Mouse (Mus musculus): ENCODE measurements at regions not wholly inside any gene's neighbourhood (a gene's known extent, or its start where the extent isn't known, plus 50 kb on each side); places are given as distances from the start of the nearest gene placed in this dataset.

GRCm38 (mm10) chr16:29799893-29800292, 220.8 kb downstream of the Opa1 start:
- no peak for DNase-seq (ENCODE audit: low spot score in 2 of 2)

DNA sequence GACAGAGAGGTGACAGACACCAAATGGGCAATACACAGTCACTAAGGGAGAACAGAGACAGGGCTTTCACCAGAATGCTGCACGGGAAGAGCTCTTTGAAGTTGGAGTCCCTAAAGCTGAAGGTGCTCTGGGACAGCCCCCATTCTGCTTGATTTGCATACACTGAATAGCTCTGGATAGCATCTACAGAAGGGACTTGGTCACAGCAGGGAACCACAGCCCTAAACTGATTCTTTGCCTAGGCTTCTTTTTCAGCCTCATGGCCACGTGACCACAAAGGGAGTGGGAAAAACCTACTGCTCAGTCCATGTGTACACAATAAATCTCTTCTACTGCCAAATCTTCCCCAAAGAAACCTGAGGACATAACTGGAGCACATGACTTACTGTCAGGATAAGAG, 221.3 kb downstream of the Opa1 start:
- peak in 1 of 2 experiments; percentile 4 for DNase-seq (ENCODE audit: low spot score in 2 of 2)

DNA sequence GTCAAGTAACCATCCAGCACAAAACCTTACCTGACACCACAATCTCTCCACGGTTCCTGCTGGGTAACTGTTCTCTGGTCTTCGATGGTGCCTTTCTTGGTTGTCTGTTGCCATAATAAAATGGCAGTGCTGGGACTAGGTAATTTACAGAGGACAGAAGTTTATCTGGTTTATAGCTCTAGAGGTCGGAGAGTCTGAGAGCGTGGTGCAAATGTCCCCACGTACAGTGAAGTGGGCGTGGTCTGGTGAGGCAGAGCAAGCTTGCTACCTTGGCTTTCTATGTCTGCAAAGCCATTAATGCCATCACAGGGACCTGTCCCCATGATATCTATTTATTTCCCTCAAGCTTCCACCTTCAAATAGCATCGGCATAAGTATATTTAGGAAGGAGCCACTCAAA, 223.0 kb downstream of the Opa1 start:
- no peak for DNase-seq (ENCODE audit: low spot score in 2 of 2)

GRCm38 (mm10) chr16:29802603-29803002, 223.5 kb downstream of the Opa1 start:
- no peak for DNase-seq (ENCODE audit: low spot score in 2 of 2)

DNA sequence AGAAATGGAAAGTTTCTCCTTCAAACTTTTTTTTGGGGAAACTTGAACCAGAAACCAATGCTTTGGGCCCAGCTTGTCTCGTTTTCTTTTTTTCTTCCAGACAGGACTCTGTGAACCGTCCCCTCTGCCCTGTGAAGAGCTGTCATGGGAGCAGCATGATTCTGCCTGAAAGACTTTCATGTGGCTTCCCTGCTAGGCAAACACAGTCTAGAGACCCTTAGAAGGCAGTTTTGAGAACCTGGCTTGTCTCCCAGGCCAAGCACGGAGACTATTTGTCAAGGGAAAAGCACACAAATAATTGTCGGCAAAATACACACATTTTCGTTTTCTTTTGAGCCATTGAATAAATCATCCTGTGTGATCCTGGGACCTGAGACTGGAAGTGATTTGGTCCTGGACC, 228.7 kb downstream of the Opa1 start:
- DNase-seq (ENCODE audit: low spot score in 2 of 2): no peak

DNA sequence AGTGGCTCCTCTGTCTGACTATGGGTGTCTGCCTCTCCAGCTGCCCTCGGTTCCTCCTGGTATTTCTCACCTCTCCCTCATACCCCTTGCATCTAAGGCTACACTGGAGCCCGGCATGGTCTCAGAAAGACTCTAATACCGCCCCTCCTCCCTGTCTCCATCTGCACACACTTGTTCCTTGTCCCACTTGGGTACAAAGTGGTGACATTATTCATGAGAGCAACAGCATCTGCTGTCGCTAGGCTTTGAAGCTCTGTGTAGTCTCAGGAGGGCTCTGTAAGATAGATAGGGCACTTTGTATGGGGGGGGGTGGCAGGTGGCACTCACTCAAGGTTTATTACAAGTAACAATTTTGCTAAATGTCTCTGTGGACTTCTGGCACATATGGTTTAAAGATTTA, 229.7 kb downstream of the Opa1 start:
- DNase-seq (ENCODE audit: low spot score in 2 of 2): no peak

DNA sequence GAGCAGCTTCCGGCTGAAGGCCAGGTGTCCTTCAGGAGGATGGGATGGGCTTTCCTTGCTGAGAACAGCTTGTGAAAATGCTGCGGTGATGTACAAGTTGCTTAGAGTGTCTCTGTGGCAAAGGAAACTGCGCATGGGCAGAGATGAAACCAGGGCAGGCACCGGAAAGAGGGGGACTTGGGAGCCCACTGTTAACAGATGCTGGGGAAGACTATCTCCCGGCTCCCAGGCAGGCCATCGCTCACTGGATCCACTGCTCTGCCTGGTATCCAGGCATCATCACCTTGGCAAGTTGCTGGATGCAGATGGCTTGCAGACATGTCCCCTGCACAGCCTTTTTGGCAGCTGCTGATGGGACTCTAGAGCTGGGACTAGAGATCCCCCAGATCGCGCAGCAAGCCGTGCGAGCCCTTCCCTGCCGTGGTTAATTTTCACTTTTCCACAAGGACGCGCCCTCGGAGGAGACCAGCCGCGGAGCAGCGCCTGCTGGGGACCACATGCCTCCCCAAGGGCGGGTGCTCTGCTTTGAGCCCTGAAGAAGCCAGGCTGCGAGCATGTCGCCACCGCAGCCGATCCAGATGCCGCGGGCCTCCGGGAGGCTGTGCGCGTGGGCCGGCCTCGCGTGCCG, 234.4 kb downstream of the Opa1 start:
- DNase-seq (ENCODE audit: low spot score in 2 of 2): no peak

DNA sequence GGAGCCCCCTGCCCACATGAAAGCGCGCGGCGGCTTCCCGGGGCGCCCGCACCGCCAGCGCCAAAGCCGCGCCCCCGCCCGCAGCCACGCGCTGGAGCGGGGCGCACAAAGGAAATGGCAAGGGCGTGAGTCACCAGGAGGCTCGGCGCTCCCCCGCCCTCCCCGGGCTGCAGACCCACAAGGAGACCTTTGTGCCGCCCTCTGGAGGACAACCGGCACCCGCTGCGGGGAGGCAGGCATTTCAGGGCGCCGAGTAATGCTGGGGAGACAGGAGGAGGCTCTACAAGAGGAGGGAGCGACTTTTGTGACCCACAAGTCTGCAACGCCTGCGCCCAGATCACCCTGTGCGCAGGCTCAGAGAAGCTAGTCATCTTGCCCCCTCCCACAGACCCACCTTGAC, 234.9 kb downstream of the Opa1 start:
- peak; percentile 4 to 73 for DNase-seq (ENCODE audit: low spot score in 2 of 2)

- DNase-seq (ENCODE audit: low spot score in 2 of 2): no peak
These were observed 235.5 kb downstream of the Opa1 start for GRCm38 (mm10) chr16:29814655-29815054.

GRCm38 (mm10) chr16:29815200-29815599, 236.1 kb downstream of the Opa1 start:
- DNase-seq (ENCODE audit: low spot score in 2 of 2): no peak

DNA sequence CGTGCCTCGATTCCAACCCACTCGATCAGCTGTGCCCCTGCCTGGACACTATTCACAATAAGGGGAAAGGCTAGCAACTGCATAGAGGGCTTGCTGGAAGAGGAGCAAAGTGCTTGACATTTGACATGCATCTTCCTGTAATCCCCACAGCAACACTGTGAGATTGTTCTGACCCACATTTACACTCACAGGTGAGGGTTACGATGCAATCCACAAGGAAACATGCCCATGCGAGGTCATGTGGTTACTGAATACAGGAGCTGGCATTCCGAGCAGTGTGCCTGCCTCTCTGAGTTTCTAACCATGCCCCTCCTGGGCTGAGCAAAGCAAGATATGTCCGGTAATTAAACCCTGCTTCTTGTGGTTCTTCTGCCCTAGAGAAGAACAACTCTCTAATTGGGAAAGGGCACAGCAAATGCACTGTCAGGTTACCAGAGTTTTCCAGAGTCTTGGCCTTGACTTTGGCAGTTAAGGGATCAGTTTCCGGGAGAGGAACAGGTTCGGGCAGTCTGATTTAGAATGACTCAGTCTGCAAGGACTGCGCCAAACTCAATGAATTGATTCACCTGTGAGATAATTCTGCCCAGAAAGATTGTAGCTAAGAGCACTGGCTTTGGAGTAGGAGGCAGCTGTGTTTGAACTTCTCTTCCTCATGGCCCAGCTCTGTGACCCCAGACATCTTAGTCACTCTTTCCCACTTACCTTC, 236.7 kb downstream of the Opa1 start:
- DNase-seq (ENCODE audit: low spot score in 2 of 2): no peak

- DNase-seq (ENCODE audit: low spot score in 2 of 2): no peak
These were observed 237.7 kb downstream of the Opa1 start for GRCm38 (mm10) chr16:29816681-29817369.

DNA sequence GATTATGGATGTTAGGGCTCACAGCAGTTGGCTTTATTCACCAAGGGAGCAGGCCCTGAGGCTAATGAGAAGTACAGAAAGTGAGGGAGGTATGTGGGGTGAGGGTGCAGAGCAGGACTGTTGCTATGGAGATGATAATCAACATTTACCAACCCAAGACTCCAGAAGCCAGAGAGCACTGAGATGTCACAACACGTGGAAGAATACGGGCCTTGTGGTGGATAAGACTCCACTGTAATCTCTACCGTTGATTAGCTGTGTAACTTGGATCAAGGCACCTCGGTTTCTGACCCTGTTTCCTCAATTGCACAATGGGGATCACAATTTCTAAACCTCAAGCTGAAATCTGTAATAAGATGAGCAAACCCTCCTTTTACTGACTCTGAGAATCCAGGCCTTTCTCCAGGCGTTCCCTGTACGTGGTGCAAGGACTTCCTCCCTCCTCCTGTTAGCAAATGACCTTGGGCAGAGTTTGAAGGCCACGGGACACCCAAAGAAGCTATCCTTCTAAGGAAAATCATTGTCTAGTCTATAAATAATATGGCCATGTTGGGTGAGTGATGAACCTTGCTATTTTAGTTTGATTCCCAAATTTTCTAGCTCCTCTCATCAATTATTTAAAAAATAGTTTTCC, 239.8 kb downstream of the Opa1 start:
- DNase-seq (ENCODE audit: low spot score in 2 of 2): no peak

GRCm38 (mm10) chr16:29820704-29821103, 241.6 kb downstream of the Opa1 start:
- no peak for DNase-seq (ENCODE audit: low spot score in 2 of 2)

DNA sequence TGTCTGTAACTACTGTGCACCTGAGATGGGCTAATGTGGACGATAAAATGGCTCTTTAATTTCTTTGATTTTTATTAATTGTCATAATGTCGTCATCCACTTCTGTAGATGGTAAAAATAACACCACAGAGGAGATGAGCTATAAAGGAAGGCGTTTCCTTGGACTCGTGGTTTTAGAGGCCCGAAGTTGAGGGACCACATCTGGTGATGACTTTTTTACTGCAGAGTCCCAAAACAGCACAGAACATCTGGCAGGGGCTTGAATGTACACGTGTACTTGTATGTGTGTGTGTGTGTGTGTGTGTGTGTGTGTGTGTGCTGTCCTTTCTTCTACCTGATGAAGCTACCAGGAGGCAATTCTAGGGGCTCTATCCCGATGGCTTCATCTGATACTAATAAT, 242.1 kb upstream of the Hes1 start:
- DNase-seq (ENCODE audit: low spot score in 2 of 2): no peak

- no peak for DNase-seq (ENCODE audit: low spot score in 2 of 2)
These were observed 241.3 kb upstream of the Hes1 start for GRCm38 (mm10) chr16:29822843-29823401.

- no peak for DNase-seq (ENCODE audit: low spot score in 2 of 2)
These were observed 237.3 kb upstream of the Hes1 start for GRCm38 (mm10) chr16:29826927-29827326.

- no peak for DNase-seq (ENCODE audit: low spot score in 2 of 2)
These were observed 236.4 kb upstream of the Hes1 start for GRCm38 (mm10) chr16:29827776-29828175.

DNA sequence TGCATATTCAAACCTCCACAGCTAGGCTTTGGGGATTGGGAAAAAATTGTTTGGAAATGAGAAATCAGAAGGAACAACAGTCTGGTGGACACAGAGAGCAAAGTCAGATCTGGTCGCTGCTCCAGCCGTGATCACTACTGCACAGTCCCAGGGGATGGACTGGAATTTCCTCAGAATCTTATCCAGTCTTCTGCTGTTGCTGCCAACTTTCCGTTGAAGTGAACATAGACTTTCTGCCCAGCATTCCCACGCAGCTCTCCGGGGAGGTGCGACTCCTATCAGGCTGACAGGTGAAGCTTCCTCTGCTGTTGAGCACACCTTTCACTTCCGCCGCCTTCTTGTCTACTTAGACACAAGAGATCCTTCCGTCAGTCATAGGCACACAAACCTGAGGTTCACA, 234.7 kb upstream of the Hes1 start:
- DNase-seq (ENCODE audit: low spot score in 2 of 2): no peak

DNA sequence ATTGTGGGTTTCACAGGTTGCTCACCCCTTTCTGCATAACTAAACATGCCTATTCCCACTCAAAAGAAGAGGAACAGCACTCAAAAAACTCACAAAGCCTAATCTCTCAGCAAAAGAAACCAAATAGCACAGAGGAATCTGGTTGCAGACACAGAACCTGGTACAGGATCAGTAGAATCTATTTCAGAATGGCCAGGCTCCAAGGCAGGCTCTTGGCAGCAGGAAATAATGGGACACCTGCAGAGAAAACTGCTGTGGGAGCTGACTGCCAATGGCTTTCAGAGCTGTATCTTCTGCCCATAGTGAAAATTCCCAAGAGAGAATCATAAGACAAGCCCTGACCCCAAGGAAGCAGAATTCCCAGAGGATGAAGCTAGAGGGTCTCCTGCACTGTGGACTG, 234.1 kb upstream of the Hes1 start:
- no peak for DNase-seq (ENCODE audit: low spot score in 2 of 2)

- no peak for DNase-seq (ENCODE audit: low spot score in 2 of 2)
These were observed 230.9 kb upstream of the Hes1 start for GRCm38 (mm10) chr16:29833298-29833697.

GRCm38 (mm10) chr16:29833875-29834274, 230.3 kb upstream of the Hes1 start:
- DNase-seq (ENCODE audit: low spot score in 2 of 2): no peak

All from natural killer cell, adult 2 months (primary cell).